Mouse (Mus musculus) telencephalon, adult 2 months (tissue): ENCODE measurements around the gene Mfsd7a.
"Not testable (repeated sequence)": the region's sequence is repeated elsewhere in the genome, so short reads cannot be mapped to it uniquely, and the experiment has no call there.

ENCODE experiments used
- DNase-seq: peaks from one replicate; pipeline ENCODE4 v3.0.0-alpha.2; 2011; ENCODE audit warnings: low read depth, low spot score

Mfsd7a gene

GRCm38 (mm10) chr5:108448785-108449668 lies at the start of gene Mfsd7a:
TSS of gene Mfsd7a (minus strand) at chr5:108448891.
- DNase-seq = no peak

- not testable (repeated sequence) for DNase-seq
Observed at GRCm38 (mm10) chr5:108486148-108486547, 37.5 kb upstream of the Mfsd7a start.

- no peak for DNase-seq
Observed at GRCm38 (mm10) chr5:108485239-108485638, 36.5 kb upstream of the Mfsd7a start.

- DNase-seq = no peak
Observed at GRCm38 (mm10) chr5:108483006-108483405, 34.3 kb upstream of the Mfsd7a start.

- peak; percentile 45 for DNase-seq
Observed at GRCm38 (mm10) chr5:108475977-108476376, 27.3 kb upstream of the Mfsd7a start.

- no peak for DNase-seq
Observed at GRCm38 (mm10) chr5:108473737-108474136, 25.0 kb upstream of the Mfsd7a start.

GRCm38 (mm10) chr5:108469617-108470016 lies 20.9 kb upstream of the Mfsd7a start:
- no peak for DNase-seq

- no peak for DNase-seq
Observed at GRCm38 (mm10) chr5:108466647-108467046, 18.0 kb upstream of the Mfsd7a start.

- DNase-seq = no peak
Observed at GRCm38 (mm10) chr5:108465131-108465891, 16.6 kb upstream of the Mfsd7a start.

- no peak for DNase-seq
Observed at GRCm38 (mm10) chr5:108462446-108462845, 13.8 kb upstream of the Mfsd7a start.

- peak; percentile 89 for DNase-seq
Observed at GRCm38 (mm10) chr5:108461082-108462065, 12.7 kb upstream of the Mfsd7a start, which contains the start of gene Pcgf3. TSS of gene Pcgf3 (plus strand) at chr5:108461232.

GRCm38 (mm10) chr5:108460461-108460860 lies 11.8 kb upstream of the Mfsd7a start:
- no peak for DNase-seq

- no peak for DNase-seq
Observed at GRCm38 (mm10) chr5:108458706-108459105, 10.0 kb upstream of the Mfsd7a start.

GRCm38 (mm10) chr5:108454094-108454493 lies 5.4 kb upstream of the Mfsd7a start:
- DNase-seq = no peak

- no peak for DNase-seq
Observed at GRCm38 (mm10) chr5:108452422-108452821, 3.7 kb upstream of the Mfsd7a start.

GRCm38 (mm10) chr5:108451611-108452010 lies 2.9 kb upstream of the Mfsd7a start:
- DNase-seq = no peak

- DNase-seq = no peak
Observed at GRCm38 (mm10) chr5:108450837-108451540, 2.3 kb upstream of the Mfsd7a start.

- DNase-seq = no peak
Observed at GRCm38 (mm10) chr5:108447857-108448256, 834 bp downstream of the Mfsd7a start.

- no peak for DNase-seq
Observed at GRCm38 (mm10) chr5:108446973-108447372, 1.7 kb downstream of the Mfsd7a start.

- no peak for DNase-seq
Observed at GRCm38 (mm10) chr5:108436101-108436500, 12.6 kb downstream of the Mfsd7a start.
